Mouse (Mus musculus) liver, adult 2 months (tissue): ENCODE results near the gene Hdac11. TPM values are rescaled to one million over a fixed set of nuclear protein-coding genes. Genes with fewer than 3 reads are reported as not detected.

Source experiments
- DNase-seq: peaks from one replicate; pipeline ENCODE4 v3.0.0-alpha.2; 2011; ENCODE audit warnings: low read depth, low spot score; ENCODE audit errors: extremely low read depth
- H3K27ac ChIP-seq: fragments of 200-500 bp; replicated peaks from 2 replicates; pipeline ENCODE4 v1.5.1; 2012; ENCODE audit warnings: low read depth, mild to moderate bottlenecking, control low read depth, inconsistent platforms, low read length; ENCODE audit not compliant: insufficient read depth
- H3K27me3 ChIP-seq: fragments of 200-500 bp; 2 replicates; pipeline ENCODE4 v1.6.1; 2012; ENCODE audit warnings: mild to moderate bottlenecking, moderate library complexity, low read length, inconsistent platforms; ENCODE audit not compliant: control insufficient read depth, insufficient read depth
- H3K36me3 ChIP-seq: fragments of 200-500 bp; 2 replicates; pipeline ENCODE4 v1.6.1; 2012; ENCODE audit warnings: low read length, inconsistent platforms; ENCODE audit not compliant: control insufficient read depth, insufficient read depth
- H3K4me1 ChIP-seq: fragments of 200-500 bp; 2 replicates; pipeline ENCODE4 v1.6.1; 2011; ENCODE audit warnings: low read length; ENCODE audit not compliant: control insufficient read depth, insufficient read depth
- H3K4me3 ChIP-seq: fragments of 200-500 bp; 2 replicates; pipeline ENCODE4 v1.5.1; 2011; ENCODE audit warnings: low read depth, mild to moderate bottlenecking, control low read depth, low read length, moderate library complexity; ENCODE audit not compliant: insufficient read depth
- H3K79me2 ChIP-seq: fragments of 200-500 bp; 2 replicates; pipeline ENCODE4 v1.6.1; 2012; ENCODE audit warnings: inconsistent platforms, mild to moderate bottlenecking, low read length, moderate library complexity; ENCODE audit not compliant: control insufficient read depth, insufficient read depth
- H3K9ac ChIP-seq: fragments of 200-500 bp; 2 replicates; pipeline ENCODE4 v1.6.1; 2012; ENCODE audit warnings: low read depth, mild to moderate bottlenecking, control low read depth, inconsistent platforms, low read length
- CTCF ChIP-seq: fragments of 200-500 bp; IDR thresholded peaks from 2 replicates; pipeline ENCODE4 v1.5.1; 2011; ENCODE audit warnings: low read depth, low read length, control low read depth
- POLR2A ChIP-seq: fragments of 200-500 bp; IDR thresholded peaks from 2 replicates; pipeline ENCODE4 v1.6.1; 2011; ENCODE audit warnings: low read length, control low read depth; ENCODE audit not compliant: insufficient read depth; ENCODE audit errors: extremely low read depth
- WGBS: fragments of 180-500 bp; shearing (Covaris S2); methylation state at CpG from one replicate; pipeline ENCODE4 v1.1.7; 2018; 5-methylcytosine and 5-hydroxymethylcytosine counted together
- polyA plus RNA-seq: library from polyadenylated mRNA; depleted of rRNA; stranded (reverse); fragments of >200 nt; gene quantifications from 2 replicates; pipeline ENCODE4 v1.2.3, GENCODE M21; 2012
- total RNA-seq: library from RNA; depleted of rRNA; stranded (reverse); fragments of >200 nt; gene quantifications from 2 replicates; pipeline ENCODE4 v1.2.3, GENCODE M21; 2014

Gene Hdac11
- total and polyA plus RNA-seq, 2 experiments = 37.2 to 58.4 TPM

- no peak for DNase-seq
- Histone ChIP-seq H3K4me3 (no peak overlapping the region), H3K27ac (no peak overlapping the region), H3K4me1 (no peaks in the 10 kb centered on the region), H3K9ac (no peak overlapping the region), H3K27me3 (no peaks in the 10 kb centered on the region), H3K36me3 (no peaks in the 10 kb centered on the region), H3K79me2 (no peaks in the 10 kb centered on the region)
- TF ChIP-seq CTCF (no peak), POLR2A (no peak)
- WGBS = 78% methylated on average over 8 of the region's 8 CpGs
Measured at GRCm38 (mm10) chr6:91201881-91202341, 45.4 kb downstream of the Hdac11 start.

GRCm38 (mm10) chr6:91202571-91202970 is 46.1 kb downstream of the Hdac11 start:
- Histone ChIP-seq H3K4me1 (no peaks in the 10 kb centered on the region), H3K9ac (no peak overlapping the region), H3K27ac (no peak overlapping the region), H3K79me2 (no peaks in the 10 kb centered on the region), H3K4me3 (no peak overlapping the region), H3K27me3 (no peaks in the 10 kb centered on the region), H3K36me3 (no peaks in the 10 kb centered on the region)
- 87% methylated on average over 4 of the region's 4 CpGs for WGBS
- TF ChIP-seq POLR2A (no peak), CTCF (no peak)
- no peak for DNase-seq

- Histone ChIP-seq H3K4me3 (no peak overlapping the region), H3K27me3 (no peaks in the 10 kb centered on the region), H3K4me1 (no peaks in the 10 kb centered on the region), H3K27ac (no peak overlapping the region), H3K79me2 (no peaks in the 10 kb centered on the region), H3K36me3 (no peaks in the 10 kb centered on the region), H3K9ac (no peak overlapping the region)
- 79% methylated on average over 3 of the region's 3 CpGs for WGBS
- DNase-seq = no peak
- TF ChIP-seq CTCF (no peak), POLR2A (no peak)
Measured at GRCm38 (mm10) chr6:91205346-91205745, 48.9 kb downstream of the Hdac11 start.

GRCm38 (mm10) chr6:91205791-91206190 is 49.3 kb downstream of the Hdac11 start:
- Histone ChIP-seq H3K27me3 (no peaks in the 10 kb centered on the region), H3K27ac (no peak overlapping the region), H3K4me1 (no peaks in the 10 kb centered on the region), H3K36me3 (no peaks in the 10 kb centered on the region), H3K9ac (no peak overlapping the region), H3K4me3 (no peak overlapping the region), H3K79me2 (no peaks in the 10 kb centered on the region)
- DNase-seq = no peak
- no peak for TF ChIP-seq POLR2A
- no peak for TF ChIP-seq CTCF
- WGBS = 74% methylated on average over 5 of the region's 5 CpGs

GRCm38 (mm10) chr6:91207491-91207890 is 51.0 kb downstream of the Hdac11 start:
- Histone ChIP-seq H3K79me2 (no peaks in the 10 kb centered on the region), H3K27ac (no peak overlapping the region), H3K27me3 (peaks cover under 1% of the 10 kb centered on the region; the same call in 1 of the 2 replicates), H3K9ac (no peak overlapping the region), H3K4me1 (no peaks in the 10 kb centered on the region), H3K4me3 (no peak overlapping the region), H3K36me3 (no peaks in the 10 kb centered on the region)
- DNase-seq = no peak
- TF ChIP-seq POLR2A (no peak), CTCF (no peak)
- 79% methylated on average over 3 of the region's 3 CpGs for WGBS

- H3K36me3 ChIP-seq = no peaks in the 10 kb centered on the region
- peaks cover 5% of the 10 kb centered on the region for H3K27me3 ChIP-seq
- no peak overlapping the region for H3K9ac ChIP-seq
- 76% methylated on average over 2 of the region's 2 CpGs for WGBS
- H3K4me3 ChIP-seq = no peak overlapping the region
- TF ChIP-seq CTCF (no peak), POLR2A (no peak)
- no peak overlapping the region for H3K27ac ChIP-seq
- no peaks in the 10 kb centered on the region for H3K79me2 ChIP-seq
- DNase-seq = no peak
- H3K4me1 ChIP-seq = no peaks in the 10 kb centered on the region
Measured at GRCm38 (mm10) chr6:91209780-91210179, 53.3 kb downstream of the Hdac11 start.
